Mouse (Mus musculus) stomach, postnatal 0 days (tissue): ENCODE data around the gene Ptpro. TPM values are rescaled to one million over a fixed set of nuclear protein-coding genes. Genes with fewer than 3 reads are reported as not detected.

Experiments used
- ATAC-seq: fragments of 200-750 bp; cut with Nextera tagmentation; 2 replicates; pipeline ENCODE4 v1.8.0; 2017; ENCODE audit not compliant: low FRiP score, low TSS enrichment
- DNase-seq: peaks from one replicate; pipeline ENCODE4 v3.0.0-alpha.2; 2016; ENCODE audit warnings: low spot score
- H3K27ac ChIP-seq: fragments of 300-500 bp; sonication (generic); replicated peaks from 2 replicates; pipeline ENCODE4 v1.5.1; 2014; ENCODE audit warnings: mild to moderate bottlenecking, control low read depth
- H3K27me3 ChIP-seq: fragments of 300-500 bp; sonication (generic); 2 replicates; pipeline ENCODE4 v1.6.1; 2014; ENCODE audit warnings: low read length; ENCODE audit not compliant: control insufficient read depth, insufficient read depth
- H3K36me3 ChIP-seq: fragments of 300-500 bp; sonication (generic); 2 replicates; pipeline ENCODE4 v1.6.1; 2014; ENCODE audit warnings: low read length, mixed read lengths; ENCODE audit not compliant: control insufficient read depth, insufficient read depth
- H3K4me1 ChIP-seq: fragments of 300-500 bp; sonication (generic); replicated peaks from 2 replicates; pipeline ENCODE4 v1.6.1; 2014; ENCODE audit warnings: antibody characterized with exemption; ENCODE audit not compliant: control insufficient read depth, insufficient read depth
- H3K4me2 ChIP-seq: fragments of 300-500 bp; sonication (generic); replicated peaks from 2 replicates; pipeline ENCODE4 v1.6.1; 2014; ENCODE audit warnings: low read depth, mild to moderate bottlenecking, control low read depth, moderate library complexity
- H3K4me3 ChIP-seq: fragments of 300-500 bp; sonication (generic); 2 replicates; pipeline ENCODE4 v1.5.1; 2014; ENCODE audit warnings: low read depth, low read length, control low read depth
- H3K9ac ChIP-seq: fragments of 300-500 bp; sonication (generic); 2 replicates; pipeline ENCODE4 v1.6.1; 2014; ENCODE audit warnings: mild to moderate bottlenecking, low read length, control low read depth, mixed read lengths
- H3K9me3 ChIP-seq: fragments of 300-500 bp; sonication (generic); 2 replicates; pipeline ENCODE4 v1.6.1; 2016; ENCODE audit warnings: low read length; ENCODE audit not compliant: control insufficient read depth
- CTCF ChIP-seq: IDR thresholded peaks from 2 replicates; pipeline ENCODE4 v1.5.1; 2016; ENCODE audit warnings: antibody characterized with exemption, low read depth, mild to moderate bottlenecking, moderate library complexity
- EP300 ChIP-seq: optimal IDR thresholded peaks from 2 replicates; pipeline ENCODE3; 2016; ENCODE audit warnings: antibody characterized with exemption
- WGBS: fragments of 180-500 bp; shearing (Covaris S2); extraction: QIAGEN DNeasy Blood & Tissue Kit; methylation state at CpG from one replicate; pipeline ENCODE4 v1.1.7; 2014; 5-methylcytosine and 5-hydroxymethylcytosine counted together
- polyA plus RNA-seq: library from polyadenylated mRNA; unstranded; fragments of >200 nt; fragmentation: Nextera tagmentation; extraction: Ambion mirVana; gene quantifications from 2 replicates; pipeline ENCODE4 v1.2.1, GENCODE M21; 2015

Ptpro gene
- polyA plus RNA-seq, 1 experiment from 2014 or later: 2.4 TPM

- Histone ChIP-seq H3K4me1 (no peaks in the 10 kb centered on the region), H3K9me3 (no peaks in the 10 kb centered on the region), H3K4me2 (no peak overlapping the region), H3K27me3 (no peaks in the 10 kb centered on the region), H3K36me3 (no peaks in the 10 kb centered on the region), H3K27ac (no peak overlapping the region), H3K4me3 (no peak overlapping the region), H3K9ac (no peak overlapping the region)
- WGBS: 62% methylated on average over 6 of the region's 6 CpGs
- no peak for ATAC-seq
- TF ChIP-seq EP300: no peak
- no peak for TF ChIP-seq CTCF
- DNase-seq: no peak
These were observed 119.3 kb downstream of the Ptpro start for GRCm38 (mm10) chr6:137371455-137371854.

GRCm38 (mm10) chr6:137373920-137374319 lies 121.8 kb downstream of the Ptpro start:
- DNase-seq: no peak
- Histone ChIP-seq H3K4me1 (no peaks in the 10 kb centered on the region), H3K9ac (no peak overlapping the region), H3K9me3 (no peaks in the 10 kb centered on the region), H3K4me3 (no peak overlapping the region), H3K27me3 (no peaks in the 10 kb centered on the region), H3K4me2 (no peak overlapping the region), H3K27ac (no peak overlapping the region), H3K36me3 (no peaks in the 10 kb centered on the region)
- ATAC-seq: no peak
- TF ChIP-seq CTCF (peak; percentile 28), EP300 (no peak)
- WGBS: 67% methylated on average over 6 of the region's 6 CpGs

- TF ChIP-seq EP300: no peak
- no peak for TF ChIP-seq CTCF
- H3K36me3 ChIP-seq: no peaks in the 10 kb centered on the region
- DNase-seq: no peak
- 43% methylated on average over 9 of the region's 9 CpGs for WGBS
- no peak overlapping the region for H3K27ac ChIP-seq
- H3K4me1 ChIP-seq: no peaks in the 10 kb centered on the region
- H3K9me3 ChIP-seq: no peaks in the 10 kb centered on the region
- H3K4me3 ChIP-seq: no peak overlapping the region
- ATAC-seq: no peak
- H3K27me3 ChIP-seq: no peaks in the 10 kb centered on the region
- no peak overlapping the region for H3K4me2 ChIP-seq
- H3K9ac ChIP-seq: no peak overlapping the region
These were observed 130.4 kb downstream of the Ptpro start for GRCm38 (mm10) chr6:137382546-137382945.

GRCm38 (mm10) chr6:137386344-137386743 lies 134.2 kb downstream of the Ptpro start:
- no peak overlapping the region for H3K4me3 ChIP-seq
- no peak for TF ChIP-seq EP300
- TF ChIP-seq CTCF: no peak
- no peaks in the 10 kb centered on the region for H3K9me3 ChIP-seq
- ATAC-seq (no peak), DNase-seq (no peak)
- no peaks in the 10 kb centered on the region for H3K36me3 ChIP-seq
- H3K4me1 ChIP-seq: no peaks in the 10 kb centered on the region
- no peaks in the 10 kb centered on the region for H3K27me3 ChIP-seq
- H3K4me2 ChIP-seq: no peak overlapping the region
- no peak overlapping the region for H3K9ac ChIP-seq
- WGBS: 84% methylated on average over 4 of the region's 4 CpGs
- H3K27ac ChIP-seq: no peak overlapping the region

- Histone ChIP-seq H3K4me1 (no peaks in the 10 kb centered on the region), H3K27me3 (no peaks in the 10 kb centered on the region), H3K27ac (no peak overlapping the region), H3K4me2 (no peak overlapping the region), H3K36me3 (no peaks in the 10 kb centered on the region), H3K9me3 (no peaks in the 10 kb centered on the region), H3K9ac (no peak overlapping the region), H3K4me3 (no peak overlapping the region)
- 58% methylated on average over 4 of the region's 4 CpGs for WGBS
- DNase-seq (no peak), ATAC-seq (no peak)
- TF ChIP-seq CTCF (no peak; the same call in 1 of the 2 replicates), EP300 (no peak)
These were observed 134.8 kb downstream of the Ptpro start for GRCm38 (mm10) chr6:137386935-137387334.

- ATAC-seq: no peak
- no peak for TF ChIP-seq EP300
- TF ChIP-seq CTCF: no peak
- Histone ChIP-seq H3K9me3 (no peaks in the 10 kb centered on the region), H3K4me3 (no peak overlapping the region), H3K36me3 (no peaks in the 10 kb centered on the region), H3K4me1 (no peaks in the 10 kb centered on the region), H3K4me2 (no peak overlapping the region), H3K27me3 (no peaks in the 10 kb centered on the region), H3K9ac (no peak overlapping the region), H3K27ac (no peak overlapping the region)
- 52% methylated on average over 7 of the region's 7 CpGs for WGBS
- DNase-seq: no peak
These were observed 143.0 kb downstream of the Ptpro start for GRCm38 (mm10) chr6:137395075-137395474.
